Mouse (Mus musculus): ENCODE results near the gene Olfr187. TPM values are rescaled to one million over a fixed set of nuclear protein-coding genes. Genes with fewer than 3 reads are reported as not detected.
A peak's percentile ranks its signal among the peaks of the same experiment; 100 is the strongest.
"Not testable (repeated sequence)": the region's sequence is repeated elsewhere in the genome, so short reads cannot be mapped to it uniquely, and the experiment has no call there.

Gene Olfr187
- not detected for polyA plus RNA-seq (2017; shearing (Covaris generic))

DNA sequence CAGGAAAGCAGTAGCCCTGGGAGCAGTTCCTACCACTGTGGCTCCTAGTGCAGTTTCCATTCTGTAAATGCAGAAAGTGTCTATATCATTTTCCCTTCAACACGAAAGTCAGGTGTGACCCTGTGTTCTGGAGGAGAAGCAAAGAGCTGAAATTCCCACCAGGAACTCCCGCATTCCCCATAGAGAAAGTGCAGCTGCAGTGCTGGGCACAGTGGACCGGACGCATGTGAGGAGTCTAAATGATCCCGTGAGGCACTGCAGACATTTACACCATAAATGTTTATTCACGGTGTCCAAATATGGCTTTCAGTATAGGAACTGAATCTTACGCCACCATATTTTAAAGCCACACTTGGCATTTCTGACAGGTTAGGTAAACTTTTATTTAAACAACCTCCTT is at the start of gene Olfr187:
TSS of gene Olfr187 (minus strand) at position 58 of the 400 bp plus-strand sequence.
- no peak for ATAC-seq

DNA sequence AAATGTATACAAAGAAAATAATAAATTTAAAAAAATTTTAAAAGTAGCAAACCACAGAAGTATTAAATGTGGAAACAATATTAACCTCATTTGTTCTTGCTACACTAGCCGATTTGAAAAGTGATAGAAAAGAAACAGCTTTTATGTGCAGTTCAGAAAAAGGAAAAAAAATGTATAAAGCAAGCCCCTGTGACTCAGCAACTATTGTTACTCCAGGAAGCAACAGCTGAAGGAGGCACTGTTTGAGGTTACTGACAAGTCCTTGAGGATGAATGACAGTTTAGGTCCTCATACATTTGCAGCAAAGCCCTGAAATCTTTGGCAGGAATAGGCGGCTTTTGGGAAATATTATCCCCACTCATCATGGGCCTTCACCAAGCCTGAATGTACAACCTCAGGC is 41.5 kb upstream of the Olfr187 start:
- ATAC-seq: not testable (repeated sequence)

DNA sequence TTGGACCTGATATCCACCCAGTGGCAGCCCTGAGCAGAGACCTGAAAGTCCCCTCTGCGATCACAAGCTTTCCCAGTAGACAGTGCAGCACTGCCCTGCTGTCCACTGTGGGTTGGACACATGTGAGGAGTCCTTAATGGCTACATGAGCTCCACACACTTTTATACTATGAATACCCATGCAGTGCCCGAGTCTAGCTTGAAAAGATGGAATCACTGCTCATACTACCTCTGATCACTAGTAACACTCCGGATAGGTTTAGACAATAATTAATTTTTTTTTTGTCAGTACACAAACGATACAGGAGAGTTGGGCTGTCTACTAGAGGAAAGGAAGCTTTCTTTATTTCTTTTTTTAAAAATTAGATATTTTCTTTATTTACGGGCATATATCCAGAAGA is 38.3 kb upstream of the Olfr187 start, which contains the start of gene Olfr190:
TSS of gene Olfr190 (minus strand) at position 101 of the 400 bp plus-strand sequence.
- ATAC-seq: no peak

DNA sequence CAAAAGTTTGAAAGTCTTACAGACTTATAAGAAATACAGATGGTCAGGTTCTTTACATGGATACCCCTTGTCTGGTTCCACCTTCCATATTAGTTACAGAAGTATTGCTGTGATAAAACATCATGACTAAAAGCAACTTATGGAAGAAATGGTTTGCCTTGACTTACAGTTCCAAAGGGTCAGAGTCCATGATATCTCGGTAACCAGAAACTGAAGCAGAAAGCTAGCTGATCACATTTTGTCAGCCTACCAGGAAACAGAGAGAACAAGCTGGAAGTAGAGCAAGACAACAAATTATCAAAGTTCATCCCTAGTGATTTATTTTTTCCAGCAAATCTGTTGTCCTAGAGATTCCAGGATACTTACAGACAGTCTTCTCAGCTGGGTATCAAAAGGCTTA is 34.0 kb upstream of the Olfr187 start:
- ATAC-seq: no peak

DNA sequence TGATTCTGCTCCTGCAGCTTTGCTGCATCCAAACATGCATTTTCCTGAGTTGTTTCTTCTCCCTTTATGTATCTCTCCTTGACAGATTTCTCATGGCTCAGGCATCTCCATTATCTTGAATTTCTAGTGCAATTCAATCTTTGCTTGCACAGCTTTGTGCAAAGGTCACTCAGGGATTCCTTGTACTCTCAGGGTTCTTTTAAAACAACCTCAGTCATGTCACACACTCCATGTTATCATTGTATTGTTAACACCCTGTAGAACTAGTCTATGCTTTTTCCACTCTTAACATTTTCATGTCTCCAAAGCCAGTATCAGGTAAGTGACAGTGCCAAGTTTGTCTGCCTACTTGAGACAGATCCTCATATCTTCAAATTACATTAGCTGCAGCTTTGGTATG is 32.2 kb upstream of the Olfr187 start:
- ATAC-seq: no peak

DNA sequence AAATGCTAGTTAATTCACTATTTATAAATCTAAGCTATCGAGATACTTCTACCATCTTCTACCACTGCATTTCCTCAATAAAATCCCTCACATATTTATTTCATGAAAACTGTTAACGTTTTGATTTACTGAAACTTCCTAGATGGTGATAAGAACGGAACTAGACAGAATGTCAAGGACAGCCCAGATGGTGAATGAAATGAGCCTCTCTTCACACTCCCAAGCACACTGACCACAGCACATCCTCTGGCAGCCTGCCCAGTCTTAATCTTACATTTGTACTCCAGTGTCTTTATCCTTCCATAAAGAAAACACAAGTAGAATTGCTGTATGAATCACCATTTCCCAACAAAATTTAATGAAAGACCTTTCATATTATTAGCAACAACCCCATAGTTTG is 22.8 kb upstream of the Olfr187 start:
- ATAC-seq: not testable (repeated sequence)

DNA sequence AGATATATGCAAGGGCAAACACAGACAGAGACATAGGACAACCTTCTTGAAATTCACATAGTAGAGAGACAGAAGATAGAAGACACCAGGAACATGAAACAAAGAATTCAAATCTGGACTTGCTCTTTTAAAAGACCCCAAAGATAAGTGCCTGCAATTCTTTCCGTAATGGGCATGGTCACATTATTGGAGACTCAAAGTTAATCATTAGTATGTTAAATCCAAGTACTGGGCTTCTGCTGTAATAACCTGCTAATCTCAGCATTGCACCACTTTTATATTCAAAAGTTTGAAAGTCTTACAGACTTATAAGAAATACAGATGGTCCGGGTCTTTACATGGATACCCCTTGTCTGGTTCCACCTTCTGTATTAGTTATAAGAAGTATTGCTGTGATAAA is 9.7 kb upstream of the Olfr187 start:
- not testable (repeated sequence) for ATAC-seq

DNA sequence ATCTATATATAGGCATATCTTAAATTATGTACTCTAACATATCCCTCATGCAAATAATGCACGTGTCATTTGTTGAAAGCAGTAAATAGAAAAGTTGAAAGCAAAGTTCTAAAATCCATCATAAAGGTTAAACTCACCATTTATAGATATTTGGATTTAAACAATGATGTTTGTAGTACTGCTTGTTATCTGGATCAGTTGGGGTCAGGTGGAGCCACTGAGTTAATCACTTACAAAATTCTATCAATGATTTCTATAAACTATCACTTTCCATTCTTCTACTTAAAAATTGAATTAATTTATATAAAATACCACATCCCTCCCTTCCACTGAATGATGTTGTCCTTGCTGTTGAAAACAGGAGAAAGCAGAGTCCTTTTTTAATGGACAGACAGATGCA is 9.3 kb upstream of the Olfr187 start:
- no peak for ATAC-seq

DNA sequence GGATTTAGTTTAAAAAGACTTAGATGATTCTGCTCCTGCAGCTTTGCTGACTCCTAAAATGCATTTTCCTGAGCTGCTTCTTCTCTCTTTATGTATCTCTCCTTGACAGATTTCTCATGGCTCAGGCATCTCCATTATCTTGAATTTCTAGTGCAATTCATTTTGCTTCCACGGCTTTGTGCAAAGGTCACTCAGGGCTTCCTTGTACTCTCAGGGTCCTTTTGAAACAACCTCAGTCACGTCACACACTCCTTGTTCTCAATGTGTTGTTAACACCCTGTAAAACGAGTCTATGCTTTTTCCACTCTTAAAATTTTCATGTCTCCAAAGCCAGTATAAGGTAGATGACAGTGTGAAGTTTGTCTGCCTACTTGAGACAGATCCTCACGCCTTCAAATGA is 8.0 kb upstream of the Olfr187 start:
- no peak for ATAC-seq

DNA sequence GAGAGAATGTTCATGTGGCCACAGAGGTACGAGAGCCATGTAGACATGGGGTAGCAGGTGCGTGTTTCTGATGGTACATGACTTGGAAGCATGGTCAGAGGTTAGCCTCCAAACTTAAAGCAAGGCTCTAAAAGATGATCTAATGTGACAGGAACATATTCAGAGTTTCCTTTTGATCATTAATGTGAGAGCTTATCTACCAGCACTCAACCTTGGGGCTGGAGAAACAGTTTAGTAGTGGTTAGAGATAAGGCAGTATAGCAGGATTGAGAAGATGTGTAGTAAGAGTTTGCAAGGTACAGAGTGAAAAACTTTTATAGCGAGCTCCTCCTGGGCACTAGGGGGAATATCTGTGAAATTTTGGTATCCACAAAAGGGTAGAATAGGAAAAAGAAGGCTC is 6.3 kb upstream of the Olfr187 start:
- ATAC-seq: no peak

DNA sequence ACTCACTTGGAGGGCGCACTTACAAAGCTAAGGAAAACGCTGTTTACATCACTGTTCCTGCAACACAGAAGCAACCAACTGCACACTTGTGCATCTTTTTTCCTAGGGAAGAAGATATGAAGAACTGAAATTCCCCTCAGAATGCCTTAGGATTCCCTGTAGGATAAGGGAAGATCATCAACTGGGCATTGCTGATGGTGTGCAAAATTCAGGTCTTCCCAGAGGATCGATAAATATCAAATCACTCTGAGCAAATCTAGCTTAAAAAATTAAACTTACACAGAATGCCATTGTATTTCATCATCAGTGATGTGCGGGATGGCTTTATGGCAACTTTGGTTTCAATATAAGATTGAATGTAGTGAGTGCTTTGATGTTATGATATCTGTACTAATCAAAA is 9.4 kb downstream of the Olfr187 start, which contains the start of gene Olfr186:
TSS of gene Olfr186 (minus strand) at position 101 of the 400 bp plus-strand sequence.
- no peak for ATAC-seq

DNA sequence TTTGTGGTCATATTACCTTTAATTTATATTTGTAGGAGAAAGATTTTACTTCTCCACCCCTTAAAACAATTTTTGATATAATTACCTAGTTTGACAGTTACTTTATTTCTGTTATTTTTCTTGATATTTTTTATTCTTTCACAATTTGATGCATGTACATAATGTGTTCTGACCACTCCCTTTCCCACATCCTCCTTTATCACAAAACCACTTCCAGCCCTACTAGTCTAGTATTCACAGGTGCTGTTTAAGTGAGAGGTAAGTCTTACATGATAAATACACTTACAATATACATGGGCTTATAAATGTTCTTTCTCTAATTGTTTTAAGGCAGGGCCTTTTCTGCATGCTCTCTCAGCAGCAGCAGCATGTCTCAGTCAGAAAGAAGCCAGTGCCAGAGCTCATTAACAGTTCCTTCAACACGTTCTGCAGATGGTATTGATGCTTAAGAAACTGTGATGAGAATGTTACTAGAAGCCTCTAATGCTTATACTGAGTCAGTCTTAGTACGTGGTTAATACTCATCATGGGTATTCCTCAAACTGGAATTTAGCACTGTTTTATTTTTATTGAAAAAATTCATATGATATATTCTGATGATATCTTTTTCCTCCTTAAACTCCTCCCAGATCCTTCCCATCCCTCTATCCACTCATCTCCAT is 26.1 kb downstream of the Olfr187 start:
- ATAC-seq: peak; percentile 93

DNA sequence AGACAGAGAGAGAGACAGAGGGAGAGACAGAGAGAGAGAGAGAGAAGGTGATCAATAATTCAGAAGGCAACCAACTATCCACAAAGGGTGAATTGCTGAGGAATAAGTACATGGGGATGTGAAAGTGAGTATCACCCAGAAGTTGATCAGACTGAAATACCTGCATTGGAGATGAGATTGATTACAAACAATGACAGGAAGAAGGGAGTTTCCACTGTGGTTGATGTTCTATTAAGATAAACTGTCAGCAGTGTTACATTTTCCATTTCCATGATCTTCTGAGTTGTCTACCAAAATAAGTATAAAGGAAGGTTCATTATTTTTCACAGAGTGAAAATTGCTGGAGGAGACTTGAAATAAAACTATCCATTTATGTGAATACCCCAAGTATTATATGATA is 32.4 kb downstream of the Olfr187 start:
- peak; percentile 98 for ATAC-seq

DNA sequence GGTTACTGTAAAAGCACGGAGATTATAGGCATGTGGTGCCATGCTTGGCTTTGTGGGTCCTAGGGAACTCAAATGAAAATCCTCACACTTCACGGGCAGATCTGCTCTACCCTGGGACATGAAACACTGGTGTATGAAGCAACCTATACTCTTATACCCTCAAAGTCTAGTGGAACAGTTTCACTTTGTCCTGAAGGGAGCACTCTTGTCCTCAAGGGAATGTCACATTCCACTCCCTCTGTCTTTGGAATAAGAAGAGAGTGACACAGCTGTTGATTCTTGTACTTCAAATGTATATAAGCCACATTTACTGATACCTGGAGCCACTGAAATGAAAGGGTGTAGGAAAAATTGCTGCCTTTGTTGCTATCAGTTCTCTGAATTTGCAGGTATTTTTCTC is 44.5 kb downstream of the Olfr187 start, which contains the start of gene Olfr183:
TSS of gene Olfr183 (plus strand) at position 301 of the 400 bp plus-strand sequence.
- no peak for ATAC-seq

Other genes starting within 250 kb of the Olfr187 start
- 1 to 10 TPM in 2 of 3 experiments, under 1 TPM in 1; 0.98 to 2.2 (median 2.0) TPM for gene Olfr173, start 239.5 kb downstream of the Olfr187 start, polyA plus RNA-seq (2017; shearing (Covaris generic))
- under 1 TPM in 1 of 3 experiments, not detected in 2; 0.70 TPM for gene Olfr175-ps1, start 213.0 kb downstream of the Olfr187 start, polyA plus RNA-seq (2017; shearing (Covaris generic))
- gene Olfr177, start 165.0 kb downstream of the Olfr187 start, polyA plus RNA-seq (2017; shearing (Covaris generic)): not detected
- not detected for gene Olfr178, start 147.7 kb downstream of the Olfr187 start, polyA plus RNA-seq (2017; shearing (Covaris generic))
- not detected for gene Olfr181, start 111.0 kb downstream of the Olfr187 start, polyA plus RNA-seq (2017; shearing (Covaris generic))
- not detected for gene Olfr180, start 110.4 kb downstream of the Olfr187 start, polyA plus RNA-seq (2017; shearing (Covaris generic))
- under 1 TPM in 2 of 3 experiments, not detected in 1; 0.48 to 0.50 TPM for gene Olfr183, start 44.4 kb downstream of the Olfr187 start, polyA plus RNA-seq (2017; shearing (Covaris generic))
- gene Olfr186, start 9.5 kb downstream of the Olfr187 start, polyA plus RNA-seq (2017; shearing (Covaris generic)): not detected
- not detected for gene Olfr190, start 38.2 kb upstream of the Olfr187 start, polyA plus RNA-seq (2017; shearing (Covaris generic))
- gene Olfr191, start 50.1 kb upstream of the Olfr187 start, polyA plus RNA-seq (2017; shearing (Covaris generic)): not detected
- gene Olfr193, start 72.1 kb upstream of the Olfr187 start, polyA plus RNA-seq (2017; shearing (Covaris generic)): under 1 TPM in 1 of 3 experiments, not detected in 2; 0.13 TPM
- gene Olfr194, start 81.3 kb upstream of the Olfr187 start, polyA plus RNA-seq (2017; shearing (Covaris generic)): not detected
- gene Olfr195, start 107.3 kb upstream of the Olfr187 start, polyA plus RNA-seq (2017; shearing (Covaris generic)): not detected
- under 1 TPM in 1 of 3 experiments, not detected in 2; 0.20 TPM for gene Olfr196, start 130.7 kb upstream of the Olfr187 start, polyA plus RNA-seq (2017; shearing (Covaris generic))
- under 1 TPM in 1 of 3 experiments, not detected in 2; 0.34 TPM for gene Olfr198, start 163.8 kb upstream of the Olfr187 start, polyA plus RNA-seq (2017; shearing (Covaris generic))
- not detected for gene Olfr199, start 180.0 kb upstream of the Olfr187 start, polyA plus RNA-seq (2017; shearing (Covaris generic))
- not detected for gene Olfr201, start 232.9 kb upstream of the Olfr187 start, polyA plus RNA-seq (2017; shearing (Covaris generic))
- gene Olfr202, start 247.0 kb upstream of the Olfr187 start, polyA plus RNA-seq (2017; shearing (Covaris generic)): not detected